Mouse (Mus musculus) lung, postnatal 0 days (tissue): ENCODE data around the gene Lyl1.

Source experiments
- CTCF ChIP-seq: IDR thresholded peaks from 2 replicates; pipeline ENCODE4 v1.5.1; 2016; ENCODE audit warnings: antibody characterized with exemption, mild to moderate bottlenecking
- EP300 ChIP-seq: IDR thresholded peaks from 2 replicates; pipeline ENCODE4 v1.6.1; 2016; ENCODE audit warnings: antibody characterized with exemption, mild to moderate bottlenecking, control low read depth

DNA sequence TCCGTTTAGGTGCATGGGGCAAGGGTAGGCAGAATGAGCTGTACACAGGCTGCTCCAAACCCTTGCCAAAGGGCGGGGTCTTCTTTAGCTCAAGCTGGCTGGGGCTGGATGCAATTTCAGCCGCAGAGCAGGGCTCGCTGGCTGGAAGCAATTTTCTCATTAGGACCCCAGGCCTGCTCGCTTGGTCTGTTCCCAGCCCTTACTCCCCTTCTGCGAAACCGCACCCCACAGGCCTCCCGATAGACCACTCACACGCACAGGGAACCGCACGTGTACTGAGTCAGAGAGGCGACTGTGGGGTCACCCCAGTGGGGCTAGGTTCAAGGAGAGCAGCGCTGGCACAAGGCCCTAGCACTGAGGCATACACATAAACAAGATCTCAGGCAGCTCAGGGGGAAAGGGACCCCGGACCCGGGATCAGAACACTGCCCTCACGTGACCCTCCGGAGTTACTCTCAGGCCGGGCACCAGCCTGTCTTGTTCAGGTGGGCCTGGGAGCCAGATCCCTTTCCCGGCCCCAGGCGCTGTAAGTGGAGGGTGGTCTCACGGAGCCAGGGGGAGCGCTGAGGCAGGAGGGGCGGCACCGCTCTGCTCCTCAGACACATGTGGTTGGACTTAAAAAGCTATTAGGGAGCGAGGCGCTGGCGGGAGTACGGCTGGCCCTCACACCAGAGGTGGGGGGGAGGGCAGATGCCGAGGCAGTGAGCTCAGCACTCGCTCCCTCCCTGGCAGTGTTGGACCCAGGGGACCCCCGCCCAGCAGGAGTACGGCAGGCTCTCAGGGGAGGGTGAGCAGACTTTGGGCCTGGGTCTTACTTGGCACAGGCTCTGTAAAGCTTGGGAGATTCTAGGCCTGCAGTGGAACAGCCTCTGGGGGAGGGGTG, 41.2 kb downstream of the Lyl1 start:
- TF ChIP-seq CTCF (no peak), EP300 (no peak)
